Mouse (Mus musculus) natural killer cell, adult 2 months (primary cell): ENCODE results near the gene Bri3bp.
"Not testable (repeated sequence)": the region's sequence is repeated elsewhere in the genome, so short reads cannot be mapped to it uniquely, and the experiment has no call there.

ENCODE experiments used
- DNase-seq, 2 experiments: peaks; one replicate each; pipeline ENCODE4 v3.0.0; 2022; ENCODE audit warnings: low spot score in 2 of 2

Gene Bri3bp

GRCm38 (mm10) chr5:125441234-125442114 is at the start of gene Bri3bp:
Gene Bri3bp (plus strand): TSS chr5:125441568.
- DNase-seq = peak; percentile 28 to 46

- peak in 1 of 2 experiments; percentile 60 for DNase-seq
Observed at GRCm38 (mm10) chr5:125391609-125392008, 49.8 kb upstream of the Bri3bp start.

GRCm38 (mm10) chr5:125392176-125392575 is 49.2 kb upstream of the Bri3bp start:
- DNase-seq = not testable (repeated sequence)

- no peak for DNase-seq
Observed at GRCm38 (mm10) chr5:125392618-125392976, 48.8 kb upstream of the Bri3bp start.

GRCm38 (mm10) chr5:125392977-125393621 is 48.3 kb upstream of the Bri3bp start:
- DNase-seq = peak; percentile 92 to 93

GRCm38 (mm10) chr5:125393622-125394603 is 47.5 kb upstream of the Bri3bp start:
- peak; percentile 65 to 72 for DNase-seq

- DNase-seq = no peak
Observed at GRCm38 (mm10) chr5:125395008-125395407, 46.4 kb upstream of the Bri3bp start.

- DNase-seq = no peak
Observed at GRCm38 (mm10) chr5:125400903-125401302, 40.5 kb upstream of the Bri3bp start.

- DNase-seq = no peak
Observed at GRCm38 (mm10) chr5:125402476-125402875, 38.9 kb upstream of the Bri3bp start.

- DNase-seq = no peak
Observed at GRCm38 (mm10) chr5:125402991-125403390, 38.4 kb upstream of the Bri3bp start.

GRCm38 (mm10) chr5:125403481-125404465 is 37.6 kb upstream of the Bri3bp start:
- peak; percentile 61 to 72 for DNase-seq

- DNase-seq = no peak
Observed at GRCm38 (mm10) chr5:125404536-125404902, 36.8 kb upstream of the Bri3bp start.

- no peak for DNase-seq
Observed at GRCm38 (mm10) chr5:125404903-125405545, 36.3 kb upstream of the Bri3bp start.

- DNase-seq = peak; percentile 90
Observed at GRCm38 (mm10) chr5:125405546-125406248, 35.7 kb upstream of the Bri3bp start.

- DNase-seq = peak in 1 of 2 experiments; percentile 52
Observed at GRCm38 (mm10) chr5:125406322-125407016, 34.9 kb upstream of the Bri3bp start.

GRCm38 (mm10) chr5:125407020-125407830 is 34.1 kb upstream of the Bri3bp start:
- DNase-seq = no peak

GRCm38 (mm10) chr5:125407910-125408575 is 33.3 kb upstream of the Bri3bp start:
- DNase-seq = no peak
